Mouse (Mus musculus) liver, embryonic 14.5 days (tissue): Measurements from ENCODE around the gene Arsa.

Experiments used
- CTCF ChIP-seq: IDR thresholded peaks from 2 replicates; pipeline ENCODE4 v1.5.1; 2016; ENCODE audit warnings: antibody characterized with exemption, low read depth, control low read depth
- EP300 ChIP-seq: IDR thresholded peaks from 2 replicates; pipeline ENCODE4 v1.6.1; 2016; ENCODE audit warnings: antibody characterized with exemption, low read depth

- no peak for TF ChIP-seq CTCF
- TF ChIP-seq EP300, result no peak
These were observed 5.7 kb downstream of the Arsa start for GRCm38 (mm10) chr15:89471476-89471875.
